Mouse (Mus musculus) naive thymus-derived CD4-positive, alpha-beta T cell, adult 5 months (primary cell): Measurements from ENCODE around the gene Tdpoz3. TPM values are rescaled to one million over a fixed set of nuclear protein-coding genes. Genes with fewer than 3 reads are reported as not detected.

ENCODE experiments used
- polyA plus RNA-seq: library from polyadenylated mRNA; unstranded; fragments of 100-300 nt; shearing (Covaris generic); gene quantifications from one replicate; pipeline ENCODE4 v1.2.1, GENCODE M21; 2017

Tdpoz3 gene
- polyA plus RNA-seq: not detected

DNA sequence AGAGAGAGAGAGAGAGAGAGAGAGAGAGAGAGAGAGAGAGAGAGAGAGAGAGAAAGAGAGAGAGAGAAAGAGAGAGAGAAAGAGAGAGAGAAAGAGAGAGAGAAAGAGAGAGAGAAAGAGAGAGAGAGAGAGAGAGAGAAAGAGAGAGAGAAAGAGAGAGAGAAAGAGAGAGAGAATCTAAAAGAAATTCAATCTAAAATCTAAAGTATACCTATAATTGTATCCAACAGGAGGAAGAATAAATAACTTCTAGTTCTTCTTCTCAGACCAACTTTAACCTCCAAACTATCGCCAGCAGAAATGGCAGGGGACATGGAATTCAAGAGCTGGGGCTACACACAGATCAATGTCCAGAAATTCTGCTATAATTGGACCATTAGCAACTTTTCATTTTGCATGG lies at the start of gene Tdpoz3:
Gene Tdpoz3 (plus strand): TSS at position 301 of the 400 bp plus-strand sequence.

DNA sequence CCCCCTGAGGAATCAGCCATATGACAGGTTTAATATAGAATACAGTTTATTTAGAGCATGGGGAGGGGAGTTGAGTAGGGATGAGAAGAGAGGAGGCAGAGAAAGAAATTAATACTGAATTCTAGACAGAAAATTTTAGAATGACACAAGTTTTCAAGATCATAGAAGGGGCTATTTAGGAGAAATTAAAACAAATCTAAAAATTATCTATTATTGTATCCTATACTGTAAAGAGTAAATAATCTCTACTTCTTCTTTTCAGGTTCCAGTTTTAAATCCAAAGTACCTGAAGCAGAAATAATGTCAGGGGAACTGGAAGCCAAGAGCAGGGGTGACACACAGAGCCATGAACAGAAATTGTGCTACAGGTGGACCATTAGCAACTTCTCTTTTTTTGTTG lies 29.7 kb upstream of the Tdpoz3 start, which contains the start of gene Tdpoz4:
Gene Tdpoz4 (plus strand): TSS at position 301 of the 400 bp plus-strand sequence.

Other genes starting within 250 kb of the Tdpoz3 start
- gene Tdpoz2, start 173.3 kb upstream of the Tdpoz3 start, polyA plus RNA-seq: not detected
- gene Tdpoz1, start 149.7 kb upstream of the Tdpoz3 start, polyA plus RNA-seq: not detected
- not detected for gene Gm37596, start 132.9 kb upstream of the Tdpoz3 start, polyA plus RNA-seq
- not detected for gene Gm5773, start 53.0 kb upstream of the Tdpoz3 start, polyA plus RNA-seq
- gene Tdpoz4, start 29.6 kb upstream of the Tdpoz3 start, polyA plus RNA-seq: not detected
- gene Gm9117, start 117.5 kb downstream of the Tdpoz3 start, polyA plus RNA-seq: not detected
- not detected for gene Tdpoz5, start 135.3 kb downstream of the Tdpoz3 start, polyA plus RNA-seq
- gene Gm9125, start 228.9 kb downstream of the Tdpoz3 start, polyA plus RNA-seq: not detected
- gene Gm10697, start 246.6 kb downstream of the Tdpoz3 start, polyA plus RNA-seq: not detected